Mouse (Mus musculus): Measurements from ENCODE around the gene Stat1. TPM values are rescaled to one million over a fixed set of nuclear protein-coding genes. Genes with fewer than 3 reads are reported as not detected.

Stat1 gene
- total RNA-seq, 2 experiments from 2014 or later: 22.0 to 23.4 TPM

DNA sequence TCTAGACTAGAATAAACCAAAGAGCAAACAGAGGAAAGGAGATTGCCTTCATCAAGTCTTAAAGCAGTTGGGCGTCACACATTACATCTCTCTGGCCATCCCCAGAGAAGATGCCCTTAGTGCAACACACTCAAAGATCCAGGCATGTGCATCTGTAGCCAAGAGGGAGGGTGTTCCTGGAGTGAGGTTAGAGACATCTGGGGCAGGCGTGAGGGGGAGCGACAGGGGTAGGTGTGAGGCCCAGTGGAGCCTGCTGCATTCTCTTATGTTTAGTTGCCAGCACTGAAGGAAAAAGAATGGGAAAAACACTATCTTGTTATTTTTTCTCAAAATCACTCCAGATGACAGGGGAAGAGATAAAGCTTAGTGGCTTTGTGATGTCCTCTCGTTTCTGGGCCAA lies 24.0 kb downstream of the Stat1 start:
- Histone ChIP-seq H3K27ac (no peak overlapping the region), H3K4me3 (no peak overlapping the region)
- no peak for DNase-seq (ENCODE audit: low spot score in 2 of 2)
- no peak for TF ChIP-seq CTCF (conservative IDR thresholded peaks at IDR 0.05)

DNA sequence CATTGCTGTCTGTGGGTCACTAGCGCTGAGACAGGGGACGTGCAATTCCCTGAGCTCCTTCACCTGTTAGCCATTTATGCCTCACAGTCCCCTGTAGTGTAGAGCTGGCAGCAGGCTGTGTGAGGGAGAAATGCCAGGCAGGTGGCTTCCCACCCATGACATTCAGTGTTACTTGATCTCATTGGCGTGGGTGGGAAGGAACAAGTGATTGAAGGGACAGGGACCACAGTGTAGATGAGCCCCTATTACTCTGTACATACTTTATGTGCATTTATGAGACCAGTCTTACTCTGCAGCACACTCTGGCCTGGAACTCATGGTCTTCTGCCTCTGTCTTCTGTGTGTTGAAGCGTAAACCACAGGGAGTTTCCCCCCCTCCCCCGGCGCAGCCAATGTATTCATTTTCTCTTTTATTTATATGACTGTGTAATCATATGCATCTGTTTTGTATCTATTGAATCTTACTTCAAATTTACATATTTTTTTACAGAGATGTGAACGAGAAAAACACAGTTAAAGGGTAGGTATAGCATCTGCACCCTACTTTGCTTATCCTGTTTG lies 24.4 kb downstream of the Stat1 start:
- H3K4me3 ChIP-seq: no peak overlapping the region
- no peak for DNase-seq (ENCODE audit: low spot score in 2 of 2)
- H3K27ac ChIP-seq: no peak overlapping the region
- TF ChIP-seq CTCF (conservative IDR thresholded peaks at IDR 0.05): no peak

DNA sequence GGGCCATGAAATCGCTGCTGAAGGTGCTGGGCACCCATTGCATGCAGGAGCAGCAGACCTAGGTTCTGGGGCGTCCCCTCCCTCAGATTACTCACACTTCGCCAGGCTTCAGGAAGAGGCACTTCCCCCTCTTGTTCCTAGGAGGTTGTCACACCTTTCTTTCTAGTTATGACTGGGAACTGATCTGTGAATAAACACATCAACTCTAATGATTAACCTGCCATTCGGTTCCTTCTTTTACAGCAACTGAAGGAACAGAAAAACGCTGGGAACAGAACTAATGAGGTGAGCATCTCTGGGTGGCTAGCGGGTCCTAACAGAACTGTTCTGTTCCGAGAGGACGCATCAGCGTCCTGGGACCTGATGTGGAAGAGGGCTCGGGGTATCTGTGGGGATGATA lies 25.7 kb downstream of the Stat1 start:
- DNase-seq (ENCODE audit: low spot score in 2 of 2): no peak
- TF ChIP-seq CTCF (conservative IDR thresholded peaks at IDR 0.05): no peak
- no peak overlapping the region for H3K27ac ChIP-seq
- H3K4me3 ChIP-seq: no peak overlapping the region

DNA sequence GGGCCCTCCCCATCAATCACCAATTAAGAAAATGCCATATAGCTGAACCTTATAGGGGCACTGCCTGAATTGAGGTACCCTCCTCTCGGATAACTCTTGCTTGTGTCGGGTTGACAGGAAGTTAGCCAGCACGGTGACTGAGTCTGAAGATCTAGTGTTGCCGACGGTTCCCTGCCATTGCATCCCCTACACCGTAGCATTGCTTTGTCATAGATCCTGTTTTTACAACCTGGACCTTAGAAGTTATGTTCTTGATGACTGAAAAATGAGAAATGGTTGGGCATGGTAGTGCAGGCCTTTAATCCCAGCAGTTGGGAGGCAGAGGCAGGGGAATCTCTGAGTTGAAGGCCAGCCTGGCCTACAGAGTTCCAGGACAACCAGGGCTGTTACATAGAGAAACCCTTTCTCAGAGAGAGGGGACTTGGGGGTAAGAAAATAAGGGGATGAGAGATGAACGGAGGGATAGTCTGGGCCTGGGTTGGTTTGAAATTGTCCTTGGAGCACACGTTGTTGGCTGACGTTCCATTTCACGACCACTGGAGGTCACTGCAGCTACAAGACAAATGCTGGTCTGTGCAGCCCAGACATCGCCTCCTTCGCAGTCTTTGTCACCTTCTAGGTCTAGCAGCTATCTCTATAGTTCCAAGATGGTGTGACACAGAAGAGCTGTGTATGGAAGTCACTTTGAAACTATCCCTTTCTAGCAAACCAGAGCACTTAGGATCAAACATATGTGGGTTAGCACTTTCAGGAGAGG lies 27.2 kb downstream of the Stat1 start:
- peak; percentile 87 for TF ChIP-seq CTCF (conservative IDR thresholded peaks at IDR 0.05)
- no peak overlapping the region for H3K4me3 ChIP-seq
- no peak overlapping the region for H3K27ac ChIP-seq
- peak; percentile 62 to 67 for DNase-seq (ENCODE audit: low spot score in 2 of 2)

- H3K4me3 ChIP-seq: no peak overlapping the region
- H3K27ac ChIP-seq: no peak overlapping the region
- peak; percentile 17; the same call in 1 of the 2 replicates for TF ChIP-seq CTCF (conservative IDR thresholded peaks at IDR 0.05)
- no peak for DNase-seq (ENCODE audit: low spot score in 2 of 2)
These were observed 28.2 kb downstream of the Stat1 start for GRCm38 (mm10) chr1:52147431-52147830.

DNA sequence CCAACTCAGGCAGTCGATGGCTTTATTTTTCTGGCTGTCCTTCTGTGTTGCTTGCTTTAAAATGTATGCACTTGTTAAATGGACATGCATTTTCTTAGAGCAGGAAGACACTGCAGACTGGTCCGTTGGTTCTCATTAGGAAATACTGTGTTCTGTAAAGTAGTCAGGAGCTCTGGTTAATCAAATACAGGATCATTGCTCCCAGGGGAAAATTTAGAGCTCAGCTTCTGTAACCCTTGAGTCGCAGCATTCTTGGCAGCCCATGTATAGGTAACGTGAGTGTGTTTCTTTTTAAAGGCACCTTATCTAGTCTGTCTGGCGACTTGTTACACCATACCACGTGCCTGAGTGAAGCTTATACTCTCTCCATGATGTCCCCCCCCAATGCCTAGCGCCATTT lies 28.9 kb downstream of the Stat1 start:
- Histone ChIP-seq H3K4me3 (no peak overlapping the region), H3K27ac (no peak overlapping the region)
- no peak for DNase-seq (ENCODE audit: low spot score in 2 of 2)
- TF ChIP-seq CTCF (conservative IDR thresholded peaks at IDR 0.05): no peak

DNA sequence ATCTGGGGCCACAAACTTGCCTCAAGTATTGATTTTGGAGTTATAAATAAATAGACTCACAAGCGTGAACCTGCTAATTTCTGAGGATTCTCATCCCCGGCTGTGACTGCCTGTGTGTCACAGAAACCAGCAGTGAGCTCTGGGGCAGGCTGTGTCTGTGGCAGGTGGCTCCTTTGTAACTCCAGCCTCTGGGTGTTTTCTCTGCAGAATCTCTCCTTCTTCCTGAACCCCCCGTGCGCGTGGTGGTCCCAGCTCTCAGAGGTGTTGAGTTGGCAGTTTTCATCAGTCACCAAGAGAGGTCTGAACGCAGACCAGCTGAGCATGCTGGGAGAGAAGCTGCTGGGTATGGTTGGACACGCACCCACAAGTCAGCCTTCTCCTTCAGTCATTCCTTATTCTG lies 29.5 kb downstream of the Stat1 start:
- no peak for TF ChIP-seq CTCF (conservative IDR thresholded peaks at IDR 0.05)
- DNase-seq (ENCODE audit: low spot score in 2 of 2): no peak
- Histone ChIP-seq H3K4me3 (no peak overlapping the region), H3K27ac (peak overlapping the region; percentile 81)

DNA sequence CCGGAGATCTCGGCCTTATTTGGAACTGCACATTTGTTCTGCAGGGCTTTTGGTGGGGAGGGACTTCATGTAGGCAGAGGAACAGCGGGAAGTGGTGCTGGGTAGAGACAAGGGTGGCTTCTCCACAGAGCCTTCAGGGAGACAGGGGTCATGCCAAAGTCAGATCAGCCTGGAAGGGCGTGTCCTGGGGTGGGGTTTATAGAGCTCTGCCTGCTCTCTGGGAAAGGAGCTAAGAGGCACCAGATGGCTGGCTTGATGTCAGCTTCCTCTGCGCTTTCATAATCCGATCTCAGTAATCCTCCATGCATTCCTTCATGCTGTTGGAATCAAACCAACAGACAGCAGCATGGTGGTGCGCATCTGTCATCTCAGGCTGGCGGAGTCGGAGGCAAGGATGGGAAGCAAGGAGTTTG lies 30.7 kb downstream of the Stat1 start:
- peak overlapping the region; percentile 81 for H3K27ac ChIP-seq
- no peak for TF ChIP-seq CTCF (conservative IDR thresholded peaks at IDR 0.05)
- H3K4me3 ChIP-seq: no peak overlapping the region
- DNase-seq (ENCODE audit: low spot score in 2 of 2): peak; percentile 66 to 72

DNA sequence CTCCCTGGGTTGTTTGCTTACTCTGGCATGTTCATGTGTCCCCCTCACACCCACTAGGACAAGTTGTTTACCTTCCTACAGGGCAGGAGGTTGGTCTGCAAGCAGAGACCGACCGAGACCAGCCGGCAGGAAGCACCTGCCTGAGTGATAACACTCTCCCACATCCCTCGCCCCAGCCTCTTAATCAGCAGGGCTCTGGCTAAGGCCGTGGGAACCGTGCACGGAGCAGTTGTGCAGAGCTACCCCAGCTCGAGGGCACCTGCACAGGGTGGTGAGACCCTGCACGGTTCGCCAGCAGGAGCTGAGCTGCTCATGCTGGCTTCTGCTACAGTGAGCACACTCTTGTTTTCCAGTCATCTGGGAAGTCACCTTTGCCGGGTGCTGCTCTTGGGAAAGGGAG lies 31.4 kb downstream of the Stat1 start:
- Histone ChIP-seq H3K4me3 (no peak overlapping the region), H3K27ac (peak overlapping the region; percentile 81)
- TF ChIP-seq CTCF (conservative IDR thresholded peaks at IDR 0.05): no peak
- DNase-seq (ENCODE audit: low spot score in 2 of 2): no peak

DNA sequence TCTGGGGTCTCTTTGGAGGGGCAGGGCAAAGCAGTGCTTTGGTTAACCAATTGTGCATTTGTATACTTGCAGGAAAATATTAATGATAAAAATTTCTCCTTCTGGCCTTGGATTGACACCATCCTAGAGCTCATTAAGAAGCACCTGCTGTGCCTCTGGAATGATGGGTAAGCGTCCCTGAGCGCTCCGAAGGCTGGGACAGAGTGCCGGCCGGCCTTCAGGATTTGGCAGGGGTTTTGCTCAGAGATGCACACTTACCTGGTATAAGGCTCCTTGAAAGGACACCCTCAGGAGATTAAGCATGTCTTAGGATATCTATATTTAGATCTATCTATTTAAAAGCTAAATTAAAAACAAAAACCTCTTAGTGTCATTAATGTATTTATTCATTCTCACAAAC lies 31.9 kb downstream of the Stat1 start:
- DNase-seq (ENCODE audit: low spot score in 2 of 2): no peak
- no peak for TF ChIP-seq CTCF (conservative IDR thresholded peaks at IDR 0.05)
- Histone ChIP-seq H3K27ac (peak overlapping the region; percentile 81), H3K4me3 (no peak overlapping the region)

DNA sequence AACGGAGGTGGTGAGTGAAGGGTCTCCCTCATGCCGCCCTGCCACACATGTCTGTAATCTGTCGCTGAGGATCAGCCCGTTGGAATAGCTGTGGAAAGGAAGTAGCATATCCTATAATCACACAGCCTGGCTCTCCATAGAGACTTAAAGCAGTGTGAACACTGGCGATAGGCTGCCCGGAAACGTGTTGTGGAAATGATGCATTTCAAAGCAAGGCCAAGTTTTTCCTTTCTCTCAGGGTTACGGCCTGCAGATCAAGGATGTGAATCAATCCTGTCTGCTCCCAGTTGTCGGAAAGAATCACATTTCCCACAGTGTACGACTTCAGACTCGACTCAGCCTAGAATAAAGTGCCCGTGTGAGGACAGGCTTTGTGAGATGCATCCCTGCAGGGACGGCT lies 33.1 kb downstream of the Stat1 start:
- no peak for DNase-seq (ENCODE audit: low spot score in 2 of 2)
- no peak overlapping the region for H3K27ac ChIP-seq
- no peak for TF ChIP-seq CTCF (conservative IDR thresholded peaks at IDR 0.05)
- H3K4me3 ChIP-seq: no peak overlapping the region

DNA sequence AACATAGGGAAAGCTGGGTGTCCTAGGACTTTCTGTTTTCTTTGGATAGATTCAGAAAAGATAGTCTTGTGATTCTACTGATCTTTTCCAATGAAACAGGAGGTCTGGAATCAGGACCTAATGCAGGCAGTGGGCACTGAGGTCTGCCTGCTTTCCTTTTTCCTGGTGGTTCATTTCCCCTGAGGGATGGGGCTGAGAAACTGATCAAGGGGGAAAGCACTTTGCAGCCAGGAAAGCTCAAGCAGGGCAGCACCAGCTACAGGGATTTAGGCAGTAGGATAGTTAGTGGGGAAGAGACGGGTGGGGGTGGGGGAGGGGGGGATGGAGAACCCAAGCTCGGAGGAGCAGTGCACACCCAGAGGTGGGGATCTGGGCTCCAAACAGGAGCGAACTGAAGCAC lies 33.7 kb downstream of the Stat1 start:
- Histone ChIP-seq H3K27ac (no peak overlapping the region), H3K4me3 (no peak overlapping the region)
- TF ChIP-seq CTCF (conservative IDR thresholded peaks at IDR 0.05): no peak
- DNase-seq (ENCODE audit: low spot score in 2 of 2): no peak

- no peak for DNase-seq (ENCODE audit: low spot score in 2 of 2)
- TF ChIP-seq CTCF (conservative IDR thresholded peaks at IDR 0.05): no peak
- Histone ChIP-seq H3K4me3 (no peak overlapping the region), H3K27ac (no peak overlapping the region)
These were observed 35.6 kb downstream of the Stat1 start for GRCm38 (mm10) chr1:52154890-52155289.

GRCm38 (mm10) chr1:52156351-52156750 lies 37.1 kb downstream of the Stat1 start:
- Histone ChIP-seq H3K27ac (peak overlapping the region; percentile 44), H3K4me3 (no peak overlapping the region)
- no peak for TF ChIP-seq CTCF (conservative IDR thresholded peaks at IDR 0.05)
- DNase-seq (ENCODE audit: low spot score in 2 of 2): no peak

All from layer of hippocampus, adult 2 months (tissue).